Mouse (Mus musculus): Measurements from ENCODE around the gene Galnt15. TPM values are rescaled to one million over a fixed set of nuclear protein-coding genes. Genes with fewer than 3 reads are reported as not detected.

Gene Galnt15
- total RNA-seq, 1 experiment = not detected

DNA sequence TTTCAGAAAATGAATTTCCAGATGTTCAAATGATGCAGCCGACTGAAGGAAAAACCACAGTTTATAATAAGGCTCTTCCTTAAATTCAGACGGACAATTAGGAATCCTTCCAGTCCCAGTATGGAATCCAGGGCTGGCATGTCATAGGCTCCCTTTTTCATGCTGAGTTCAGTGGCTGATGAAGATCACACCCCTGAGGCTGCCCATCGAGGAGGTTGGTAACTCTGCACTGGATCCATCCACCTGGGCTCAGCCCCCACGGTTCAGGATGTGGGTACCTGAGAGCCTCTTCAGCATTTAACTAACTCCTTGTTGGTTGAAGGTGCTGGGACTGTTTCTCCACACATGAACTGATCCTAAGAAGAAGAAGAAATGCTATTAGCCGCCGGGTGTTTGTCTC lies 54.1 kb downstream of the Galnt15 start:
- DNase-seq (ENCODE audit: low read depth, low spot score) = no peak
- Histone ChIP-seq H3K9ac (ENCODE audit: insufficient read depth, low read depth, low read length, poor library complexity, severe bottlenecking) (no peak overlapping the region), H3K4me3 (ENCODE audit: insufficient read depth in 1 of 2, low read depth in 1 of 2, low read length in 2 of 2, poor library complexity in 1 of 2, severe bottlenecking in 1 of 2) (no peak overlapping the region), H3K9me3 (ENCODE audit: control insufficient read depth, insufficient read depth, low read depth, low read length) (no peaks in the 10 kb centered on the region), H3K27ac (ENCODE audit: insufficient read depth, low read depth, low read length, poor library complexity, severe bottlenecking) (no peak overlapping the region), H3K4me1 (ENCODE audit: control insufficient read depth in 2 of 2, insufficient read depth in 2 of 2, low read length in 2 of 2, poor library complexity in 1 of 2) (peaks cover 0 to 8% of the 10 kb centered on the region in 2 experiments; a peak in 1 of 4 replicates), H3K36me3 (ENCODE audit: control insufficient read depth, insufficient read depth, low read length, poor library complexity, severe bottlenecking) (peaks cover 13% of the 10 kb centered on the region)
- in situ Hi-C loops (cut with MboI; ENCODE audit: low sequenced_read_pairs in 2 of 2, unreplicated experiment in 2 of 2) = no loop called here
- TF ChIP-seq CHD2 (IDR thresholded peaks at IDR 0.05; ENCODE audit: low read depth, low read length) (no peak), ZC3H11A (IDR thresholded peaks at IDR 0.05; ENCODE audit: borderline replicate concordance, low read depth, low read length) (no peak), MAFK (IDR thresholded peaks at IDR 0.05; ENCODE audit: insufficient read depth, low read depth, low read length) (no peak), HCFC1 (IDR thresholded peaks at IDR 0.05; ENCODE audit: borderline replicate concordance, insufficient read depth, low read length) (no peak)

GRCm38 (mm10) chr14:32083466-32083865 lies 54.7 kb downstream of the Galnt15 start:
- in situ Hi-C loops (cut with MboI; ENCODE audit: low sequenced_read_pairs in 2 of 2, unreplicated experiment in 2 of 2) = no loop called here
- peaks cover 0 to 8% of the 10 kb centered on the region in 2 experiments; a peak in 1 of 4 replicates for H3K4me1 ChIP-seq (ENCODE audit: control insufficient read depth in 2 of 2, insufficient read depth in 2 of 2, low read length in 2 of 2, poor library complexity in 1 of 2)
- DNase-seq (ENCODE audit: low read depth, low spot score) = no peak
- no peak for TF ChIP-seq MAFK (IDR thresholded peaks at IDR 0.05; ENCODE audit: insufficient read depth, low read depth, low read length)
- no peak for TF ChIP-seq CHD2 (IDR thresholded peaks at IDR 0.05; ENCODE audit: low read depth, low read length)
- no peak for TF ChIP-seq HCFC1 (IDR thresholded peaks at IDR 0.05; ENCODE audit: borderline replicate concordance, insufficient read depth, low read length)
- no peak for TF ChIP-seq ZNF384 (IDR thresholded peaks at IDR 0.05; ENCODE audit: low read depth, low read length)
- TF ChIP-seq ZC3H11A (IDR thresholded peaks at IDR 0.05; ENCODE audit: borderline replicate concordance, low read depth, low read length) = no peak
- H3K27ac ChIP-seq (ENCODE audit: insufficient read depth, low read depth, low read length, poor library complexity, severe bottlenecking) = no peak overlapping the region
- no peaks in the 10 kb centered on the region for H3K9me3 ChIP-seq (ENCODE audit: control insufficient read depth, insufficient read depth, low read depth, low read length)
- H3K4me3 ChIP-seq (ENCODE audit: insufficient read depth in 1 of 2, low read depth in 1 of 2, low read length in 2 of 2, poor library complexity in 1 of 2, severe bottlenecking in 1 of 2) = no peak overlapping the region
- H3K36me3 ChIP-seq (ENCODE audit: control insufficient read depth, insufficient read depth, low read length, poor library complexity, severe bottlenecking) = peaks cover 13% of the 10 kb centered on the region
- H3K9ac ChIP-seq (ENCODE audit: insufficient read depth, low read depth, low read length, poor library complexity, severe bottlenecking) = no peak overlapping the region

DNA sequence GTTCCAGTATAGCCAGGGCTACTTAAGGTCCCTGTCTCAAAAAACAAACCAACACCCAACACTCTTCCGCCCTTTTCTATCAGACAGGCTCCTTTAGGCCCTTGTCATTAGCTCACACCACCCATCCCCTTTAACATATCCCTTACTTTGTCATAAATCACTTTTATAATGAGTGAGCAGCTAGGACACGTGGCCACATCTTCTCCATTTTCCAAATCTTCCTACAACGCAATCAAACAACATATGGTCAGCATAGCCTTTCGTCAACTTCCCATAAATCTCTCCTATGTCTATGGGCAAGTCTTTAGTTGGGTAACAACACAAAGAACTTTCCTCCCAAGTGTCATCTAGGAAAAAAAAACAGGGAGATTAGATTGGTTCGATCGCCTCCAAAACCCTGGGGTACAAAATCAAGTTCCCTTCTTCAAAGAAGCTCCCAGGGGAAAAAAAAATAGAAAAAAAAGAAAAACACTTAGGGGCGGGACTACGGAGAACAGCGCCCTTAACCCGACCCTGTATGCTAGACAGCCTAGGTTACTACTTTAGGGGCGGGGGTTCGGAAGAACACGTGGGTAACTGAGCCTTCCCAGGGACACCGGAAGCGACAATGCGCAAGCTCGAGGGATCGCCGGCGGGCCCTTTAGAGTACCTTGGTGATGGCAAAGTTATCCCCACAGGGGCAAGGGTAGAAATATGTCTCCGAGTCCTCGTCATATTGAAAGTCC lies 56.1 kb downstream of the Galnt15 start, which contains the start of gene Oxnad1:
Gene Oxnad1, plus strand, starts transcription at position 614 of the 725 bp plus-strand sequence.
- DNase-seq (ENCODE audit: low read depth, low spot score) = peak; percentile 81

DNA sequence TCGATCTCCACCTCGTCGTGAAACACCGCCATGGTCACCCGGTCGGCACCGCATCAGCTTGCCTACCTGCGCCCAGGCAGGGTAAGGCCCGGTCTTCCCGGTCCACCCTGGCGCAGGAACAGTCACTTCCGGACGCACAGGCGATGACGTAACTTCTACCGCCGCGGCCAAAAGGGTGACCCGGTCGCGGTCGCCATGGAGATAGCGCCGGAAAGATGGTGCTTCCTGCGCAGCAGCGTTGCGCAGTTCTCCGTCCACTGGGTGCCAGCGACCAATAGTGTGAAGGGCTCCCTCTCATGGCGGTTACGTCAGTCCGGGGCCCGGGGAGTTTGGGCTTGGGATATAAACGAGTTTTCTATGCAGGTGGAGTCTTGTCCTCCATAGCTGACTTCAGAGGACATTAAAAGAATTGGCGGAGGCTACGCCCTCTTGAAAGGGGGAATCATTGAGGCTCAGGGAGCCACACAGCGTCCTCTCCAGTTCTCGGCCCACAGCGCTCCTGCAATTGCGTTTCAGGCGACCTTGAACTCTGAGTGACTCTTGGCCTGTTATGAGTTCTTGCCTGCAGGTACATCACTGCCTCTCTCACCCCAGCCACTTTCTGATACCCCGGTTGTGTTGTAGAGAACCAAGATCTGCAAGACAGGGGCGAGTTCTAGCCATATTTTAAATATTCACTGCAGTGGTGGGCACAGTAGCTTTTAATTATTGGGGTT lies 56.9 kb downstream of the Galnt15 start, which contains the start of gene Dph3:
Gene Dph3, minus strand, starts transcription at position 244 of the 716 bp plus-strand sequence.
- peaks cover 22% of the 10 kb centered on the region for H3K36me3 ChIP-seq (ENCODE audit: control insufficient read depth, insufficient read depth, low read length, poor library complexity, severe bottlenecking)
- DNase-seq (ENCODE audit: low read depth, low spot score) = peak; percentile 98
- peak within 1 kb of the TSS; percentile 95 for H3K9ac ChIP-seq (ENCODE audit: insufficient read depth, low read depth, low read length, poor library complexity, severe bottlenecking)
- H3K4me3 ChIP-seq (ENCODE audit: insufficient read depth in 1 of 2, low read depth in 1 of 2, low read length in 2 of 2, poor library complexity in 1 of 2, severe bottlenecking in 1 of 2) = peak within 1 kb of the TSS; percentile 79 to 95
- no peaks in the 10 kb centered on the region for H3K9me3 ChIP-seq (ENCODE audit: control insufficient read depth, insufficient read depth, low read depth, low read length)
- H3K27ac ChIP-seq (ENCODE audit: insufficient read depth, low read depth, low read length, poor library complexity, severe bottlenecking) = peak within 1 kb of the TSS; percentile 91
- TF ChIP-seq ZNF384 (IDR thresholded peaks at IDR 0.05; ENCODE audit: low read depth, low read length) (no peak), HCFC1 (IDR thresholded peaks at IDR 0.05; ENCODE audit: borderline replicate concordance, insufficient read depth, low read length) (peak; percentile 75; the same call in 1 of the 2 replicates), MAFK (IDR thresholded peaks at IDR 0.05; ENCODE audit: insufficient read depth, low read depth, low read length) (no peak), CHD2 (IDR thresholded peaks at IDR 0.05; ENCODE audit: low read depth, low read length) (no peak)
- in situ Hi-C loops (cut with MboI; ENCODE audit: low sequenced_read_pairs in 2 of 2, unreplicated experiment in 2 of 2) = no loop called here
- peaks cover 0 to 8% of the 10 kb centered on the region in 2 experiments; a peak in 1 of 4 replicates for H3K4me1 ChIP-seq (ENCODE audit: control insufficient read depth in 2 of 2, insufficient read depth in 2 of 2, low read length in 2 of 2, poor library complexity in 1 of 2)

More for the DNA sequence above, 56.1 kb downstream of the Galnt15 start, which contains the start of gene Oxnad1:
- in situ Hi-C loops (cut with MboI; ENCODE audit: low sequenced_read_pairs in 2 of 2, unreplicated experiment in 2 of 2) = no loop called here
- H3K36me3 ChIP-seq (ENCODE audit: control insufficient read depth, insufficient read depth, low read length, poor library complexity, severe bottlenecking) = peaks cover 18% of the 10 kb centered on the region
- no peak for TF ChIP-seq ZC3H11A (IDR thresholded peaks at IDR 0.05; ENCODE audit: borderline replicate concordance, low read depth, low read length)
- TF ChIP-seq ZNF384 (IDR thresholded peaks at IDR 0.05; ENCODE audit: low read depth, low read length) = peak; percentile 79; the same call in 1 of the 2 replicates
- H3K9me3 ChIP-seq (ENCODE audit: control insufficient read depth, insufficient read depth, low read depth, low read length) = no peaks in the 10 kb centered on the region
- peak within 1 kb of the TSS; percentile 91 for H3K27ac ChIP-seq (ENCODE audit: insufficient read depth, low read depth, low read length, poor library complexity, severe bottlenecking)
- H3K4me1 ChIP-seq (ENCODE audit: control insufficient read depth in 2 of 2, insufficient read depth in 2 of 2, low read length in 2 of 2, poor library complexity in 1 of 2) = peaks cover 0 to 8% of the 10 kb centered on the region in 2 experiments; a peak in 1 of 4 replicates
- peak within 1 kb of the TSS; percentile 79 to 95 for H3K4me3 ChIP-seq (ENCODE audit: insufficient read depth in 1 of 2, low read depth in 1 of 2, low read length in 2 of 2, poor library complexity in 1 of 2, severe bottlenecking in 1 of 2)
- H3K9ac ChIP-seq (ENCODE audit: insufficient read depth, low read depth, low read length, poor library complexity, severe bottlenecking) = peak within 1 kb of the TSS; percentile 95

Measured in ES-E14 (cell line).